Mouse (Mus musculus) cerebellum, adult 2 months (tissue): ENCODE results near the gene Fbxl3.

Source experiments
- CTCF ChIP-seq: fragments of 200-500 bp; IDR thresholded peaks from 2 replicates; pipeline ENCODE4 v1.5.1; 2011; ENCODE audit warnings: low read depth, mild to moderate bottlenecking, control low read depth, low read length, moderate library complexity, borderline replicate concordance; ENCODE audit not compliant: insufficient read depth
- POLR2A ChIP-seq: fragments of 200-500 bp; IDR thresholded peaks from 2 replicates; pipeline ENCODE4 v1.6.1; 2011; ENCODE audit warnings: low read length, control low read depth, borderline replicate concordance; ENCODE audit not compliant: insufficient read depth

DNA sequence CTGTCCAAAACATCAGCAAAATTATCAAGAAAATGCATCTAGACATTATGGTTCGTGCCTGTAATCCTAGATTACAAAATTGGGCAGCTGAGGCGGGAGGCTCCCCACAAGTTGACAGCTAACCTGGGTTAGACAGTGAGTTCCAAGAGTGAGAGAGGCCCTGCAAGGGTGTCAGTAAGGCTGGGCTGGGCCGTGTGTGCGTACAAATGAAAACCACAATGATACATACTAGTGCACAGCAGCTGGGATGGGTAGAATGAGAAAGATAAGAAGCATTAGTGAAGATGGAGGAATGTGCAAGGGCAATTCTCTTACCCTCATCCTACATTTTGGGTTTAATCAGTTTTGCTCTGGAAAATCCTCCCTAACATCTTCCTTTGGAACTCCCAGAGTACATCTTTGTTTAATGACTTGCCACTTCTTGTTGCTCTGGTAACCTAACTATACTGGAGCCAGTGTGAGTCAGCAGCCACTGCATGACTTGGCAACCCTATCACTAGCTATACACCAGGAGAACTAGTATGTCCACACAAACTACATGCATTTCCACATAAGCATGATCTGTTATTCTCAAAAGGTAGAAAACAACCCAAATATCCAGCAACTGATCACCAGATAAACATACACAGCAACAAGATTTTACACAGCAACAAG, 12.6 kb downstream of the Fbxl3 start:
- no peak for TF ChIP-seq CTCF
- no peak for TF ChIP-seq POLR2A
